Mouse (Mus musculus): ENCODE measurements around the gene Pkib. TPM values are rescaled to one million over a fixed set of nuclear protein-coding genes. Genes with fewer than 3 reads are reported as not detected.

Pkib gene
- polyA plus RNA-seq, 1 experiment from 2014 or later = 0.85 TPM

DNA sequence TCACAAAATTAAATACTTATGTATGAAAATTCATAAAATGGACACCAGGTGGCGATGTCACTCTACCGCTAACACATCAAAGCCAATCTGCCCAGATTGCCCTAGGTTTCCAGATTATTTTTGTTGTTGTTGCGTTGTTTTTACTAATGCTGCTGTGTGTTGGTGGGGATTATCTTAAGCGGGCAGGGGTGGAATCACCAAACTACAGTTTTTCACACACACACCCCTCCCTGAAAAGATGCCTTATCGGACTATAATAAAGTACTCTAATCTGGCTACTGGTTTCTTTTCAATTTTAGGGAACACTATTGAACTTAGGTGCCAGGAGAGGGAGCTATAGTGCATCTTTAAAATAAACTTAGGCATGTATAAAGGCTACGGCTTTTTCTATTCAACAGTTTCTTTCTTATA is 111.8 kb downstream of the Pkib start:
- no peaks in the 10 kb centered on the region for H3K27me3 ChIP-seq (ENCODE audit: insufficient read depth, poor library complexity, severe bottlenecking)
- 8% methylated on average over 6 of the region's 6 CpGs for WGBS
- H3K4me3 ChIP-seq = peak overlapping the region; percentile 47
- H3K4me1 ChIP-seq = no peaks in the 10 kb centered on the region
- H3K9me3 ChIP-seq = no peaks in the 10 kb centered on the region
- no peak overlapping the region for H3K27ac ChIP-seq
- no peaks in the 10 kb centered on the region for H3K36me3 ChIP-seq
- no peak for DNase-seq (ENCODE audit: low spot score)

DNA sequence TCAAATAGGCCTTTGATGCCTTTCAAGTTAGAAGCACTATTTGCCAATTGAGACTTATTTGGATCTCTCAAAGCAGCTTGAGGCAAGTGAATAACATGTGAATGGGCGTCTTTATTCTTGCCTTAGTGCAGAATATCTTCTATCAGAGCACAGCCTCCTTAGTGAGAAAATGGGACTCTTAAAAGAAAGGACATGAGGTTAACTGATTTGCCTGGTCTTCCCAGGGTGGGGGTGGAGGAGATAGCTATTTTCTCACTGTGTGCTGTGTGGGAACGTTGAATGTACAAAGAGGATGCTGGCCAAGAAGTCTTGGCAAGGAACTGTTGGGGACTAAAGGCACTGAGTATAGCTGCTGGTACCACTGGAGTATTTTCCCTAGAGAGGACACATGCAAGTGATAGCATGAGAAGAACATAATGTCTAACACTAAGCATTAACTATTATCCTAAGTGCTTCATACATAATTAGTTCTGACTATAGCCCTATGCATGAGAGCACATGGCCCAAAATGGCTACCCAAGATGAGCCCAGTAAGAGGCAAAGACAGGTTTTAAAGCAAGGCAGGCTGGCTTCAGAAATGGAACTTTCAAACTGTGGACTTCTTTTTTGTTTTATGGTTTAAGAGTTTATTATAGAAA is 112.5 kb downstream of the Pkib start:
- H3K36me3 ChIP-seq = no peaks in the 10 kb centered on the region
- no peaks in the 10 kb centered on the region for H3K27me3 ChIP-seq (ENCODE audit: insufficient read depth, poor library complexity, severe bottlenecking)
- WGBS = 45% methylated on average over 2 of the region's 2 CpGs
- no peaks in the 10 kb centered on the region for H3K4me1 ChIP-seq
- DNase-seq (ENCODE audit: low spot score) = no peak
- H3K27ac ChIP-seq = no peak overlapping the region
- no peak overlapping the region for H3K4me3 ChIP-seq
- no peaks in the 10 kb centered on the region for H3K9me3 ChIP-seq

DNA sequence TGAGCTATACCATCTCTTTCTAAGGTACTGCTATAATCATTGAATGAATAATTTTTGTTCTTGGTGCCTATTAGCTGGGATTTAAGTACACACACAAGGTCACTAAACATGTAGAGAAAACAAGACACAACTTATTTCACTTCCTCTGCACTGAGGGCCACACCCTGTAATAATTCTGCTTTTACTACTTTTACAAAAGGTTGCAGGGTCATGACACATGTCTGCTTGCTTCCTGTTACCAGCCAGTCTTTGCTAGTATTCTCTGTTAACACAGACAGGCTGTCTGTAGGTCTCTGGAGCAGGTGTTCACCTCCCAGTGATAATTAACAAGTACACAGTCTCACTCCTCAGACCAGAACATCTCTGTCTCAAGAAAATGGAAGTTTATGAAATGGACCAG is 113.7 kb downstream of the Pkib start:
- Histone ChIP-seq H3K4me1 (no peaks in the 10 kb centered on the region), H3K9me3 (no peaks in the 10 kb centered on the region), H3K27me3 (ENCODE audit: insufficient read depth, poor library complexity, severe bottlenecking) (no peaks in the 10 kb centered on the region), H3K4me3 (no peak overlapping the region), H3K27ac (no peak overlapping the region), H3K36me3 (no peaks in the 10 kb centered on the region)
- DNase-seq (ENCODE audit: low spot score) = no peak

DNA sequence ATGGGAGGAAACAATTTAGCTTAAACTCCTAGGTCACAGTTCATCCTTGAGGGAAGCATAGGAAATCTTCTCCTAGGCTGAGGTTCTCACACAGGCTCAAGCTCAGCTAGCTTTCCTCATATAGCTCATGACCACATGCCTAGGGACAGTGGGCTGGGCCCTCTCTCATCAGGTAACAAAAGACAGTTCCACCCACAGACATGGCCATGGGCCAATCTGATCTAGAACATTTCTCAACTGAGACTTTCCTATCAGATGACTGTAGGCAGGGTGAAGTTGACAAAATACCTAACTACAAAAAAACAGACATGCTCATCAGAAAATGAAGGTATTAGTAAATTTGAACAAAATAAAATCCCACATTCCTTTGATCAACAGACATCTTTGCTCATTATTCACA is 115.3 kb downstream of the Pkib start:
- H3K4me1 ChIP-seq = no peaks in the 10 kb centered on the region
- no peaks in the 10 kb centered on the region for H3K9me3 ChIP-seq
- H3K4me3 ChIP-seq = no peak overlapping the region
- H3K27me3 ChIP-seq (ENCODE audit: insufficient read depth, poor library complexity, severe bottlenecking) = no peaks in the 10 kb centered on the region
- no peak overlapping the region for H3K27ac ChIP-seq
- no peaks in the 10 kb centered on the region for H3K36me3 ChIP-seq
- no peak for DNase-seq (ENCODE audit: low spot score)

- no peak for DNase-seq (ENCODE audit: low spot score)
- no peaks in the 10 kb centered on the region for H3K9me3 ChIP-seq
- WGBS = 87% methylated on average over 1 of the region's 1 CpGs
- no peaks in the 10 kb centered on the region for H3K36me3 ChIP-seq
- no peaks in the 10 kb centered on the region for H3K27me3 ChIP-seq (ENCODE audit: insufficient read depth, poor library complexity, severe bottlenecking)
- H3K4me1 ChIP-seq = no peaks in the 10 kb centered on the region
- no peak overlapping the region for H3K4me3 ChIP-seq
- H3K27ac ChIP-seq = no peak overlapping the region
Observed at GRCm38 (mm10) chr10:57753343-57753742, 121.6 kb downstream of the Pkib start.

DNA sequence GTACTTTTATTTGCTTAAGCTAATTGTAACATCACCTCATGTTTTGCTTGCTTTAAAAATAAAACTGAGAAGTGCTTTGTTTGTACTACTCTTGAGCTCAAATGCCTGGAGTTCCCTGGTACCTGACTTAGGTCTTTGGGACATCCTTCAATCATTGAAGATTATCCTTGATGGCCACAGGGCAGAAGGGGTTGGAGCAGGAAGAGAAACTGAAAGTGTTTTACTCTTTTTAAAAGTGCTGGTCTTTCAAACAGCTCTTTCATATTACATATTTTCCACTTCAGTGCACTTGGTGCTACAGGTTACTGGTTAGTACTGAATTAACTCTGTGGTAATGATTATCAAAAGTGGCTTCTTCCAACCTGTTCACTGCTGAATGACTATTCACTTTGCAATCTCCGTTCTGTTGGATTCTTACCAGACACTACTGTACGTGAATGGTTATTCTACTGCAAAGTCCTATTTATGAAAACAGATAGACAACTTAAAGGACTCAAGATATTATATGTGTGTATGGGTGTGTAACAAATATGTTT is 123.5 kb downstream of the Pkib start:
- Histone ChIP-seq H3K27ac (no peak overlapping the region), H3K27me3 (ENCODE audit: insufficient read depth, poor library complexity, severe bottlenecking) (no peaks in the 10 kb centered on the region), H3K9me3 (no peaks in the 10 kb centered on the region), H3K36me3 (no peaks in the 10 kb centered on the region), H3K4me3 (no peak overlapping the region), H3K4me1 (no peaks in the 10 kb centered on the region)
- WGBS = 90% methylated on average over 2 of the region's 2 CpGs
- DNase-seq (ENCODE audit: low spot score) = no peak

DNA sequence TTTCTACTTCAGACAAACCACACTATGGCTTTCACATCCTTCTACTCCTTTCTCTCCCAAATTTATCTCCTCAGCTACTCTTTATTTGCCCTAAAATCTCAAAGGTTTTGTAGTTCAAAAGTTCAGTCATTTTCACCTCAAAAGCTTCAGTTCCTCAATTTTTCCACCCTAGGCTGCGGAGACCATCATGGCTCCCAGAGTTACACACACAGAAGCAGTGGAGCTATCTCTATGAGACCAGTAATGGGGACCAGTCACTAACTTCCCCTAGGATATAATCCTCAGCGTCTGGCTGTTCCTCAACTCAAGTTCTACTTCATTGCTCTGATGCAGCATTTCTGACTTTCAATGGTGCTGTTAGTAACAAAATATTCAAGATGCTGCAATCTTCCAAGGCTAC is 127.2 kb downstream of the Pkib start:
- Histone ChIP-seq H3K36me3 (no peaks in the 10 kb centered on the region), H3K27ac (no peak overlapping the region), H3K9me3 (no peaks in the 10 kb centered on the region), H3K27me3 (ENCODE audit: insufficient read depth, poor library complexity, severe bottlenecking) (no peaks in the 10 kb centered on the region), H3K4me1 (no peaks in the 10 kb centered on the region), H3K4me3 (no peak overlapping the region)
- DNase-seq (ENCODE audit: low spot score) = no peak
- 85% methylated on average over 2 of the region's 2 CpGs for WGBS

GRCm38 (mm10) chr10:57760694-57761093 is 128.9 kb downstream of the Pkib start:
- H3K36me3 ChIP-seq = no peaks in the 10 kb centered on the region
- H3K9me3 ChIP-seq = no peaks in the 10 kb centered on the region
- no peak for DNase-seq (ENCODE audit: low spot score)
- no peak overlapping the region for H3K4me3 ChIP-seq
- no peaks in the 10 kb centered on the region for H3K27me3 ChIP-seq (ENCODE audit: insufficient read depth, poor library complexity, severe bottlenecking)
- WGBS = 56% methylated on average over 3 of the region's 3 CpGs
- no peaks in the 10 kb centered on the region for H3K4me1 ChIP-seq
- no peak overlapping the region for H3K27ac ChIP-seq

DNA sequence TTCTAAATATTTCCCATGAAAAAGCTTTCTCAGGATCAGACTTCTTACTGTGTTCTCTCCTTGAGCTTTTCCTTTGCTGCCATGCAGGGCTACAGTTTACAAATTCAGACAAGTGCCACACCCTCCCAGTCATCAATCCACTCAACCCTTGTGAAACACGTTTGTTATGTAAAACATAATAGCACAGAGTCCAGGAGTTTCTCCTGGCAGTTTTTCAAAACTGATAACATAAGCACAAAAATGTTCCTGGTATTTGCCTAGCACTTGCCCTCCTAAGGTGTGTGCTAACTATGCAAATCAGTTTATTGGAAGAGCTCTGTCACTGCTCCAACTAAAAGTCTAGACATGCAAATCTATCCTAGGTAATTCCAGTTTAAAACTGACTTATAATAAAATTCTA is 131.3 kb downstream of the Pkib start:
- Histone ChIP-seq H3K9me3 (no peaks in the 10 kb centered on the region), H3K4me1 (no peaks in the 10 kb centered on the region), H3K27me3 (ENCODE audit: insufficient read depth, poor library complexity, severe bottlenecking) (no peaks in the 10 kb centered on the region), H3K4me3 (no peak overlapping the region), H3K36me3 (no peaks in the 10 kb centered on the region), H3K27ac (no peak overlapping the region)
- no peak for DNase-seq (ENCODE audit: low spot score)
- WGBS = 27% methylated on average over 1 of the region's 1 CpGs

DNA sequence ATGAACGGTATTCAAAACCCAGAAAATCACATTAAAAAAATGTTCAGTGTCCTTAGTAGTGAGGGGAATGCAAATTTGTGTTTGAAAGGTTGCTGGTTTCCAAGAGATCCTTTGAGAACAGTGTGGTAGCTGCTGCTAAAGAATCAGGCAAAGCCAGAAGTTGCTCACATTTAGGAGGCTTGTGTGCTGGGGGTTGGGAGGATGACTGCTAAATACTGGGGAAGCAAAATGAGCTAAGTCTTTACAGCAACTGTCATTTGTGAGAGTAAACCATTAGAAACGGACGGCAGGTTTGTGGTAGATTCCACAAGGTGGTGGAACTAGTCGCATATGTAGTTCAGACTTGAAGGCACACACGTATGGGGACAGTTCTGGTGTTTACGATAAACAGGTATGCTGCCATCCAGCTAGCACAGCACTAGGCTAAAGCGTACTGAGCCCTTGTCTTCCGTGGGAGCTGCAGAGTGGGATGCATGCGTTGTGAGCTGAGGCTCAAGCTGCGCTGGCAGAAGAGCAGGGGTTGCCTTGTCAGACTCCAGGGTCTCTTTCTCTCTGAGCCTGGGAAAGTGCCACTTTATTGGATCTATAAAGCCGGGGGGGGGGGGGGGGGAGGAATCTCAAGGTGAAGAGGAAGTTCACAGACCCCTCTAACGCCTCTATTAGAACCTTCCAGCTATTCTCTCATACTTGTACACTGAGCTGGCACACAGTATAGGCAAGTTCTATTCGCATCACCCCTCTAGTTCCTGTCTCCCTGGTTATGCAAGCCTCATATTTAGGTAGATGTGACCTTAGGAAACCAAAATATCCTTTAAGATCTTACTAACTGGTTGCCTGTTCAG is 151.7 kb downstream of the Pkib start:
- Histone ChIP-seq H3K27ac (no peak overlapping the region), H3K36me3 (no peaks in the 10 kb centered on the region), H3K27me3 (ENCODE audit: insufficient read depth, poor library complexity, severe bottlenecking) (no peaks in the 10 kb centered on the region), H3K4me3 (no peak overlapping the region), H3K9me3 (no peaks in the 10 kb centered on the region), H3K4me1 (peaks cover 6% of the 10 kb centered on the region; the same call in 1 of the 2 replicates)
- DNase-seq (ENCODE audit: low spot score) = no peak
- 52% methylated on average over 12 of the region's 13 CpGs for WGBS

- no peaks in the 10 kb centered on the region for H3K9me3 ChIP-seq
Observed at GRCm38 (mm10) chr10:57784131-57784875, 152.5 kb downstream of the Pkib start.

DNA sequence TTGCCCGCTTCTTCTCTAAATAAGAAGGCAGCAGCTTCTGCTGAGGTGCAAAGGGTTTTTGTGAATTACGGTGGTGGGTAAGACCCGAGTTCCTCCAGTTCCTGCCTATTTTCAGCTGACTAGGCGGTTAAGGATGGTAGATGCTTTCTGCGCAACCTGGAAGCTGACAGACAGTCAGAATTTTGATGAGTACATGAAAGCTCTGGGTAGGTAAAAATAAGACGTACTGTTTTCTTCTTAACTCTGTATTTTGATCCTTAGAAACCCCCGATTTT is 153.0 kb downstream of the Pkib start, which contains the start of gene Fabp7:
TSS of gene Fabp7 (plus strand) at position 6 of the 275 bp plus-strand sequence.
- H3K27ac ChIP-seq = no peak within 1 kb of the TSS
- no peak for DNase-seq (ENCODE audit: low spot score)
- H3K27me3 ChIP-seq (ENCODE audit: insufficient read depth, poor library complexity, severe bottlenecking) = no peaks in the 10 kb centered on the region
- 29% methylated on average over 7 of the region's 7 CpGs for WGBS
- peaks cover 6% of the 10 kb centered on the region; the same call in 1 of the 2 replicates for H3K4me1 ChIP-seq
- H3K4me3 ChIP-seq = peak within 1 kb of the TSS; percentile 13; the same call in 1 of the 2 replicates
- H3K9me3 ChIP-seq = no peaks in the 10 kb centered on the region
- H3K36me3 ChIP-seq = no peaks in the 10 kb centered on the region

More at GRCm38 (mm10) chr10:57784131-57784875, 152.5 kb downstream of the Pkib start:
- peak overlapping the region; percentile 13; the same call in 1 of the 2 replicates for H3K4me3 ChIP-seq
- no peaks in the 10 kb centered on the region for H3K36me3 ChIP-seq
- H3K27ac ChIP-seq = no peak overlapping the region
- peak; percentile 82 for DNase-seq (ENCODE audit: low spot score)
- no peaks in the 10 kb centered on the region for H3K27me3 ChIP-seq (ENCODE audit: insufficient read depth, poor library complexity, severe bottlenecking)
- peaks cover 6% of the 10 kb centered on the region; the same call in 1 of the 2 replicates for H3K4me1 ChIP-seq
- WGBS = 25% methylated on average over 7 of the region's 7 CpGs

DNA sequence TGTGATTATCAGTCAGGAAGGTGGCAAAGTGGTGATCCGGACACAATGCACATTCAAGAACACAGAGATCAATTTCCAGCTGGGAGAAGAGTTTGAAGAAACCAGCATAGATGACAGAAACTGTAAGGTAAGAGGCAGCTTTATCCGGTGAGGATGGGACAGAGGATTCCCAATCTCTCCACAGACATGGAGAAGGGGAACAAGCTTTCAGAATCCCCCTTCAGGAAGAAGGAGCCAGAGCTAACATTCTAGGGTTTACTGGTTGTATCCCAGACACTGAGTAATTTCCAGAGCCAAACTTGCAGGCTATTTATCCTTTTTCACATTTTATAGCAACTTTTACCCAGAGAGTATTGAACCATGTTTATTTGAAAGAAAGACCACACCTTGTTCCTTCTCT is 153.8 kb downstream of the Pkib start:
- no peaks in the 10 kb centered on the region for H3K9me3 ChIP-seq
- WGBS = 66% methylated on average over 2 of the region's 2 CpGs
- no peak overlapping the region for H3K4me3 ChIP-seq

More for the DNA sequence above, 153.8 kb downstream of the Pkib start:
- H3K4me1 ChIP-seq = peaks cover 6% of the 10 kb centered on the region; the same call in 1 of the 2 replicates
- DNase-seq (ENCODE audit: low spot score) = no peak
- no peak overlapping the region for H3K27ac ChIP-seq
- H3K36me3 ChIP-seq = no peaks in the 10 kb centered on the region
- no peaks in the 10 kb centered on the region for H3K27me3 ChIP-seq (ENCODE audit: insufficient read depth, poor library complexity, severe bottlenecking)
